Mouse (Mus musculus) hindbrain, postnatal 0 days (tissue): Measurements from ENCODE around the gene Nme1. TPM values are rescaled to one million over a fixed set of nuclear protein-coding genes. Genes with fewer than 3 reads are reported as not detected.

Experiments
- ATAC-seq: fragments of 200-750 bp; cut with Nextera tagmentation; 2 replicates; pipeline ENCODE4 v1.8.0; 2017; ENCODE audit warnings: mild to moderate bottlenecking, moderate TSS enrichment, moderate library complexity
- DNase-seq: peaks from one replicate; pipeline ENCODE4 v3.0.0-alpha.2; 2015; ENCODE audit warnings: low spot score
- H3K27ac ChIP-seq: fragments of 300-500 bp; sonication (generic); 2 replicates; pipeline ENCODE4 v1.5.1; 2014; ENCODE audit warnings: mild to moderate bottlenecking
- H3K27me3 ChIP-seq: fragments of 300-500 bp; sonication (generic); 2 replicates; pipeline ENCODE4 v1.6.1; 2014; ENCODE audit warnings: low read length, mixed read lengths; ENCODE audit not compliant: insufficient read depth
- H3K36me3 ChIP-seq: fragments of 300-500 bp; sonication (generic); 2 replicates; pipeline ENCODE4 v1.6.1; 2014; ENCODE audit warnings: low read length, mixed read lengths; ENCODE audit not compliant: insufficient read depth
- H3K4me1 ChIP-seq: fragments of 300-500 bp; sonication (generic); 2 replicates; pipeline ENCODE4 v1.6.1; 2014; ENCODE audit warnings: antibody characterized with exemption, low read length, mixed read lengths; ENCODE audit not compliant: insufficient read depth
- H3K4me2 ChIP-seq: fragments of 300-500 bp; sonication (generic); 2 replicates; pipeline ENCODE4 v1.6.1; 2014; ENCODE audit warnings: low read depth, mild to moderate bottlenecking, low read length, moderate library complexity, mixed read lengths
- H3K4me3 ChIP-seq: fragments of 300-500 bp; sonication (generic); 2 replicates; pipeline ENCODE4 v1.5.1; 2014; ENCODE audit warnings: low read length
- H3K9ac ChIP-seq: fragments of 300-500 bp; sonication (generic); replicated peaks from 2 replicates; pipeline ENCODE4 v1.6.1; 2014; ENCODE audit warnings: mild to moderate bottlenecking, low read length, moderate library complexity, mixed read lengths
- H3K9me3 ChIP-seq: fragments of 300-500 bp; sonication (generic); 2 replicates; pipeline ENCODE4 v1.6.1; 2016; ENCODE audit warnings: low read length, mixed read lengths
- CTCF ChIP-seq: IDR thresholded peaks from 2 replicates; pipeline ENCODE4 v1.5.1; 2016; ENCODE audit warnings: antibody characterized with exemption, control low read depth, low read depth
- WGBS: fragments of 180-500 bp; shearing (Covaris S2); extraction: QIAGEN DNeasy Blood & Tissue Kit; methylation state at CpG from one replicate; pipeline ENCODE4 v1.1.7; 2014; 5-methylcytosine and 5-hydroxymethylcytosine counted together
- polyA plus RNA-seq: library from polyadenylated mRNA; unstranded; fragments of >200 nt; fragmentation: Nextera tagmentation; extraction: Ambion mirVana; gene quantifications from 2 replicates; pipeline ENCODE4 v1.2.1, GENCODE M21; 2015
- total RNA-seq: library from RNA; depleted of rRNA; stranded (reverse); fragments of >200 nt; gene quantifications from 2 replicates; pipeline ENCODE4 v1.2.3, GENCODE M21; 2014; rRNA removed

The Nme1 gene
- total RNA-seq (44.8 and 49.7 TPM in 2 replicates), polyA plus RNA-seq (309 and 356 TPM in 2 replicates)

DNA sequence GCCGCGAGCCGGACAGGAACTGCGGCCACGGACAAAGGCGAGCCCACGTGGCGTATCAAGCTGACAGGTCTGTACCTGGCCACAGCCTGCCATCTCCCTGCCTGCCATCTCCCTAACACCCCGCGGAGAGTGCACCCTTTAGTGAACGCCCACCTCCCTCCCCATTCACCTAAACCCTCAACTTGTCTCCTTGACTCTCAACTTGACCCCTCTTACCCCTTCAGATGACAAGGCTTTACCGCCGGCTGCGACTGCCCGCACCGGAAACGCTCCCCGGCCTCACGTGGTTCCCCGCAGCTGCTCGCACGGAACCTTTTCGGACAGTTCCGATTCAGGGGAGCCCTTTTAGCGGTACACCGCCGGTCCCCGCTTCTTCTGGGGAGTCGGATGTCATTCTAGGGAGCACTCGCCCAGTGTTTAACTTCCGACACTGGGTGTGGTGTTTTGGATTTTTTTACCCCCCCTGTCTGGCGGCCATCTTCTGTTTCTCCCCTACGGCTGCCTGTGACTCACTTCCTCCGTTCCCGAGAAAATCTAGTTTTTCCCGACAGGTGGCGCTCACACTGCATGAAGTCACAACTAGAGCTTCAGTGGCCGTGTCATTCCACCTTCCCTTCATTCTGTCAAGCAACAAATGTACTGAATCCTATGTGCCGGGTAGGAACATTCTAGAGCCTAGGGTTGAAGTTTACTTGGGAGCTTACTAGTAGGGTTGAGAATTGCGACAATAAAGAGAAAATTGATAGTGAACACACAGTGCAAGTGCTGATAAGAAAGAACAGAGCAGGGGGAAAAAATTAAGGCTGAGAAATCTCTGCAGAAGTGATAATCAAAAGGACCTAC, at the start of gene Nme1, which contains the start of gene Gm20390:
TSS of gene Nme1 (minus strand) at position 517 of the 843 bp plus-strand sequence.
TSS of gene Gm20390 (minus strand) at position 289 of the 843 bp plus-strand sequence.
- TF ChIP-seq CTCF, result peak; percentile 91
- WGBS, result under 1% methylated on average over 40 of the region's 40 CpGs
- peak; percentile 99 for DNase-seq
- peak within 1 kb of the TSS; percentile 77 for H3K9ac ChIP-seq
- H3K27me3 ChIP-seq, result no peaks in the 10 kb centered on the region
- H3K4me1 ChIP-seq, result no peaks in the 10 kb centered on the region
- peak within 1 kb of the TSS; percentile 91 for H3K4me3 ChIP-seq
- ATAC-seq, result peak; percentile 97
- H3K4me2 ChIP-seq, result peak within 1 kb of the TSS; percentile 82
- peak within 1 kb of the TSS; percentile 89 for H3K27ac ChIP-seq
- H3K9me3 ChIP-seq, result no peaks in the 10 kb centered on the region
- peaks cover 19% of the 10 kb centered on the region for H3K36me3 ChIP-seq

DNA sequence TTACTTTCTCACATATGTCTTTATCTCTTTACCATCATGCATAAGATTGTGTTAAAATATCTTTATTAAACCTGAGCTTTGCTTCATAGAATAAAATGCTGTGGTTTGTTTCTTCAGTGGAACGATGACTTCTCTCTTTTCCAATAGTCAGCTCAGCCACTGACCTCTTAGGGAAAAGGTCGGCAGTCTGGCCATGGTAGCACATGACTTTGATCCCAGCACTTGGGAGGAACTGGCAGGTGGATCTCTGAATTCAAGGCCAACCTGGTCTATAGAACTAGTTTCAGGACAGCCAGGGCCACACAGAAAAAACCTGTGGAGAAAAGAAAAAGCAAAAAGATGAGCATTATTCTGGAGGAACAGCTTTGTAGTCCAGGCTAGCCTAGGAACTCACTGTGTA, 35.0 kb upstream of the Nme1 start:
- ATAC-seq (no peak), DNase-seq (no peak)
- Histone ChIP-seq H3K36me3 (no peaks in the 10 kb centered on the region), H3K4me2 (no peak overlapping the region), H3K9me3 (no peaks in the 10 kb centered on the region), H3K4me1 (no peaks in the 10 kb centered on the region), H3K27me3 (no peaks in the 10 kb centered on the region), H3K27ac (no peak overlapping the region), H3K9ac (no peak overlapping the region), H3K4me3 (no peak overlapping the region)
- 90% methylated on average over 2 of the region's 2 CpGs for WGBS
- no peak for TF ChIP-seq CTCF

DNA sequence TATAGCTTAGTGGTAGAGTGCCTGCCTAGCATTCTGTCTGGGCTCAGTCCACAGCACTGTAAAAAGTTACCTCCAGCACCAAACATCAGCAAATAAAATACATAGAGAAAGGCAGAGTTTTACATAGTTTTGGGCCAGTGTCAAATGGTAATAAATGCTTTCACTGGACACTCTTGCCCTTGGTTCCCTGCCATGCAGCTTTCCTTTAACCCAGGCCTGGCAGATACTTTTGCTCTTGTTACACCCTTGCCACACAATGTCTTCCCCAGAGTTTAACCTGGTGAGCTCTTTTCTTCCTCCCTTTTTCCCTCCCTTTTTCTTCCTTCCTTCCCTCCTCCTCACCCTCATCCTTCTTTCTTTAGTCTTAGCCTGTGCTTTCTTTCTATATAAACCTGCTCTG, 31.0 kb upstream of the Nme1 start:
- peaks cover 8% of the 10 kb centered on the region for H3K4me1 ChIP-seq
- no peak for DNase-seq
- no peak overlapping the region; the same call in 1 of the 2 replicates for H3K9ac ChIP-seq
- H3K36me3 ChIP-seq, result no peaks in the 10 kb centered on the region
- no peak overlapping the region for H3K27ac ChIP-seq
- H3K4me2 ChIP-seq, result no peak overlapping the region
- H3K9me3 ChIP-seq, result no peaks in the 10 kb centered on the region
- TF ChIP-seq CTCF, result no peak
- no peaks in the 10 kb centered on the region for H3K27me3 ChIP-seq
- ATAC-seq, result no peak
- no peak overlapping the region for H3K4me3 ChIP-seq

- Histone ChIP-seq H3K9me3 (no peaks in the 10 kb centered on the region), H3K27ac (no peak overlapping the region), H3K36me3 (no peaks in the 10 kb centered on the region), H3K4me1 (peaks cover 8% of the 10 kb centered on the region), H3K4me3 (peak overlapping the region; percentile 86), H3K27me3 (no peaks in the 10 kb centered on the region), H3K4me2 (peak overlapping the region; percentile 65), H3K9ac (peak overlapping the region; percentile 85)
- 23% methylated on average over 13 of the region's 13 CpGs for WGBS
- ATAC-seq (no peak), DNase-seq (peak; percentile 2)
- no peak for TF ChIP-seq CTCF
Measured at GRCm38 (mm10) chr11:93997141-93997775, 28.9 kb upstream of the Nme1 start.

DNA sequence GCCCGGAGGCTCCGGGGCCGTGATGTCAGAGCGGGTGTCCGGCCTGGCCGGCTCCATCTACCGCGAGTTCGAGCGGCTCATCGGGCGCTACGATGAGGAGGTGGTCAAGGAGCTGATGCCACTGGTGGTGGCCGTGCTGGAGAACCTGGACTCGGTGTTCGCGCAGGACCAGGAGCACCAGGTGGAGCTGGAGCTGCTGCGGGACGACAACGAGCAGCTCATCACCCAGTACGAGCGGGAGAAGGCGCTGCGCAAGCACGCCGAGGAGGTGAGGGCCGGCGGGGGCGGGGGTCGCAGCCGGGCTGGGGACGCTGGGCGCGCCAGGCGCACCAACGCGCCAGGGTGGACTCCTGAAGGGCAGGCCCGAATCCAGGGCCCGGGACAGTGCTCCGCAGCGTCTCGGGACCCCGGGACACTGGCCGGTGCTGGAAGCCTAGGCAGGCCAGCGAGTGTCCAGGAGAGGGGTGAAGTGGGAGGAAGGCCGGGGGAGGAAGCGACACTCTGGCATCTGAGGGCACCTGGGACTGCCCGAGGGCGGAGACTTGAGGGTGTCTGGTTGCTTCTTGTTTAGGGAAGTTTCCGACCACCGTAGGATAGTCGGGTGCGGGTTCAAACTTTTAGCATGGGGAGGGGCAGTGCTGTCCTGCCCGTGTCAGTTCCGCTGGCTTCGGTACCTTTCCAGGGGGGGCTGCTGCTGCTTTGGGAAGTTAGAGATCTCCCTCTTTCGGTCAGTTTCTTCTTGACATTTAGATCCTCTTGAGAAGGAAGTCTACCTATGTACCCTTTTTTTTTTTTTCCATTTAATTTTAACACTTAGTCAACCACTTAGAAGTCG, 28.2 kb upstream of the Nme1 start:
- WGBS, result under 1% methylated on average over 58 of the region's 58 CpGs
- peak overlapping the region; percentile 65 for H3K4me2 ChIP-seq

DNA sequence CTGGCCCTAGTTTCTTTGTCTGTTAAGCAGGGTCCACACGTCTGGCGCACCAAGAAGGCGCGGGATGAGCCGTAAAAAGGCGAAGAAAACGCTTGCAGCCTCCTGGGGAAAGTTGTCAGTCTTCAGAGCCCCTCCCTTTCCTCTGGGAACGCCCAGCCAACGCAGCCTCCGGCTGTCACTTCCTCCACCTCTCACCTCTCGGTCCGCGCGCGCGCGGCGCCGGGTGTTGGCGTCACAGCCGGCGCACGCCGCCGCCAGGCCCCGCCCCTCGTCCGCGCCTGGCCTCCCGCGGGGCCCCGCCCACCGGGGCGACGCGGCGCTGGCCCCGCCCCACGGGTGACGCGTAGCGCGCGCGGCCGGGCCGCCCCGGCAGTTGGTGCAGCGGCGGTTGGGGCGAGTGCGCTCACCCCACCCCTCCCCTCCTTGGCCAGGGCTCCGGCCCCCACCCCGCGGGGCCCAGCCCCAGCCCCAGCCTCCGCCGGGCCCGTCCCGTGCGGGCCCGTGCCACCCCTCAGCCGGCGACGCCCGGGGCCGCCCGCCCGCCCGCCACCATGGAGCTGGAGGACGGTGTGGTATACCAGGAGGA, 27.5 kb upstream of the Nme1 start, which contains the start of gene Spag9:
TSS of gene Spag9 (plus strand) at position 372 of the 586 bp plus-strand sequence.
- H3K4me3 ChIP-seq, result peak within 1 kb of the TSS; percentile 86
- no peaks in the 10 kb centered on the region for H3K9me3 ChIP-seq
- H3K27ac ChIP-seq, result peak within 1 kb of the TSS; percentile 97
- H3K27me3 ChIP-seq, result no peaks in the 10 kb centered on the region
- H3K4me2 ChIP-seq, result peak within 1 kb of the TSS; percentile 65
- DNase-seq (peak; percentile 97), ATAC-seq (peak; percentile 95)
- H3K9ac ChIP-seq, result peak within 1 kb of the TSS; percentile 85
- H3K4me1 ChIP-seq, result peaks cover 8% of the 10 kb centered on the region
- WGBS, result under 1% methylated on average over 40 of the region's 70 CpGs
- no peaks in the 10 kb centered on the region for H3K36me3 ChIP-seq
- TF ChIP-seq CTCF, result no peak

More for the DNA sequence above, 28.2 kb upstream of the Nme1 start:
- Histone ChIP-seq H3K4me1 (peaks cover 8% of the 10 kb centered on the region), H3K4me3 (peak overlapping the region; percentile 86), H3K27me3 (no peaks in the 10 kb centered on the region), H3K27ac (peak overlapping the region; percentile 97), H3K36me3 (no peaks in the 10 kb centered on the region), H3K9me3 (no peaks in the 10 kb centered on the region), H3K9ac (peak overlapping the region; percentile 85)
- ATAC-seq (peak; percentile 48; the same call in 1 of the 2 replicates), DNase-seq (peak; percentile 48)
- peak; percentile 40 for TF ChIP-seq CTCF
